Mouse (Mus musculus): ENCODE measurements around the gene Gsdma. TPM values are rescaled to one million over a fixed set of nuclear protein-coding genes. Genes with fewer than 3 reads are reported as not detected.
"Not testable (repeated sequence)": the region's sequence is repeated elsewhere in the genome, so short reads cannot be mapped to it uniquely, and the experiment has no call there.

Gsdma gene
- polyA plus RNA-seq, 1 experiment from 2014 or later = not detected

DNA sequence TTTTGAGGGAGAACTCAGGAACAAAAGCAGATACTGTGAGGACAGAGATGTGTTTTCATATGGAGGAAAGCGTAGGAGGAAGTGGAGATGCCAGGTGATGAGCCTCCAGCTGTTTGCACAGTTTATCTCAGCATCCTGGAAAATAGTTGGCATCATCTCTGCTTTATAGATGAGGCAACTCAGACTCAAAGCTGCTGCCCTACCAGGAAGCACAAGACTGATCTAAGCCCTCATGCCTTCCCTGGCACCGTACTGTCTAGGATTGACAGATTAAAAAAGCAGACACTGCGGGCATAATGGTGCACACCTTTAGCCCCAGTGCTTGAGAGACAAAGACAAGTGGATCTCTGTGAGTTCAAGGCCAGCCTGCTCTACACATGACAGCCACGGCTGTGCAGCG is 33.5 kb upstream of the Gsdma start:
- H3K9ac ChIP-seq (replicated peaks) = no peak overlapping the region
- H3K27ac ChIP-seq (ENCODE audit: low read depth) = no peak overlapping the region
- no peaks in the 10 kb centered on the region for H3K36me3 ChIP-seq (replicated peaks; ENCODE audit: insufficient read depth, low read length)
- H3K4me1 ChIP-seq (ENCODE audit: insufficient read depth) = no peaks in the 10 kb centered on the region
- no peak overlapping the region for H3K4me3 ChIP-seq (ENCODE audit: low read depth, low read length)
- H3K27me3 ChIP-seq (ENCODE audit: insufficient read depth, low read length) = no peaks in the 10 kb centered on the region
- DNase-seq (no peak), ATAC-seq (no peak)
- TF ChIP-seq CTCF (IDR thresholded peaks at IDR 0.05; ENCODE audit: low read depth) (no peak), EP300 (IDR thresholded peaks at IDR 0.05; ENCODE audit: low read depth) (no peak)
- 75% methylated on average over 5 of the region's 5 CpGs for WGBS (ENCODE audit: insufficient replicate concordance)
- no peaks in the 10 kb centered on the region for H3K9me3 ChIP-seq (ENCODE audit: low read length)
- no peak overlapping the region for H3K4me2 ChIP-seq (ENCODE audit: low read depth, low read length)

DNA sequence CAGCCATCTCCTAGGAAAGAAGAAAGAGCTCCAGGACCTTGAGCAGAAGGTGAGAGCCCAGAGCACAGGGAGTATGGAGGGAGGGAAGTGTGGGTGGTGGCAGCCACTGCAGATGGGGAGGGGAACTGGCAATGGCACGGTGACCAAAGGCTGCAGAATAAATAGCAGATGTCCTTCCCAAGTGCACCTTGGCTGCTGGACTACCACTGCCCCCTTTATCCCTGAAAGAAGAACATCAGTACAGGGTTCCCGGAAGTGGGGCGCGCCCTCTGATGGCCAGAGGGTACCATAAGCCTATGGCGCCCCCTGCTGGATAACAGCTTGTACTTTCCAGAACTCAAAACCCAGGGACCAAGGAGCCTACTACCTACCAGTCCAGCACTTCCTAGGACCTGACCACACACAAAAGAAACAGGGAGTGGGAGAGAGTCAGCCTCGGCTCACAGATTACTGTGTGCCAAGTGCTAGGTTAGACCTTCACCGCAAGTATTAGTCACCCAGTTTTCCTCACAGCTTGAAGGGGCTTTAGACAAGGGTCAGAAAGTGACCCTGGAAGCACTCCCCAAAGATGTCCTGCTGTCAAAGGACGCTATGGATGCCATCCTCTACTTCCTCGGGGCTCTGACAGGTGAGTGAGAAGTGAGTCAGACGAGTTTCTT is 28.7 kb upstream of the Gsdma start:
- ATAC-seq = peak; percentile 31; the same call in 1 of the 2 replicates
- H3K9me3 ChIP-seq (ENCODE audit: low read length); H3K27me3 ChIP-seq (ENCODE audit: insufficient read depth, low read length); H3K27ac ChIP-seq (ENCODE audit: low read depth); H3K4me2 ChIP-seq (ENCODE audit: low read depth, low read length); H3K9ac ChIP-seq (replicated peaks); H3K4me1 ChIP-seq (ENCODE audit: insufficient read depth); H3K36me3 ChIP-seq (replicated peaks; ENCODE audit: insufficient read depth, low read length); H3K4me3 ChIP-seq (ENCODE audit: low read depth, low read length): not testable (repeated sequence)
- peak; percentile 65 for TF ChIP-seq CTCF (IDR thresholded peaks at IDR 0.05; ENCODE audit: low read depth)
- peak; percentile 59 for DNase-seq
- WGBS (ENCODE audit: insufficient replicate concordance) = 25% methylated on average over 10 of the region's 10 CpGs

DNA sequence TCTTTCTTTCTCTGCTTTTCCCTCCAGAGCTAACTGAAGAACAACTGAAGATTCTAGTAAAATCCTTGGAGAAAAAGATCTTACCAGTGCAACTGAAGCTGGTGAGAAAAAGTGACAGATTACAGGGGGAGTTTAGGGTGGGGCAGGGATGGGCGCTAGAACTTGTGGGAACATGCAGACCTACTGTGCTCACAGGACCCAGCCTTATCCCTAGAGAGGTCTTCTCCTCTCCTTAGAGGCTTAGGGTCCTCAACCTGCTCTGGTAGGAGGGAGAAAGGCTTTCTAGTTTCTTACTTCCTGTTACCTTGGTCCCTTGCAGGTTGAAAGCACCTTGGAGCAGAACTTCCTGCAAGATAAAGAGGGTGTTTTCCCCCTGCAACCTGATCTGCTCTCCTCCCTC is 26.6 kb upstream of the Gsdma start:
- WGBS (ENCODE audit: insufficient replicate concordance) = 65% methylated on average over 1 of the region's 1 CpGs
- no peak overlapping the region for H3K27ac ChIP-seq (ENCODE audit: low read depth)
- no peak overlapping the region for H3K9ac ChIP-seq (replicated peaks)
- no peaks in the 10 kb centered on the region for H3K4me1 ChIP-seq (ENCODE audit: insufficient read depth)
- no peaks in the 10 kb centered on the region for H3K27me3 ChIP-seq (ENCODE audit: insufficient read depth, low read length)
- ATAC-seq = no peak
- no peak overlapping the region for H3K4me3 ChIP-seq (ENCODE audit: low read depth, low read length)
- no peak for DNase-seq
- H3K4me2 ChIP-seq (ENCODE audit: low read depth, low read length) = no peak overlapping the region
- H3K36me3 ChIP-seq (replicated peaks; ENCODE audit: insufficient read depth, low read length) = no peaks in the 10 kb centered on the region
- H3K9me3 ChIP-seq (ENCODE audit: low read length) = no peaks in the 10 kb centered on the region
- TF ChIP-seq CTCF (IDR thresholded peaks at IDR 0.05; ENCODE audit: low read depth) (no peak), EP300 (IDR thresholded peaks at IDR 0.05; ENCODE audit: low read depth) (no peak)

DNA sequence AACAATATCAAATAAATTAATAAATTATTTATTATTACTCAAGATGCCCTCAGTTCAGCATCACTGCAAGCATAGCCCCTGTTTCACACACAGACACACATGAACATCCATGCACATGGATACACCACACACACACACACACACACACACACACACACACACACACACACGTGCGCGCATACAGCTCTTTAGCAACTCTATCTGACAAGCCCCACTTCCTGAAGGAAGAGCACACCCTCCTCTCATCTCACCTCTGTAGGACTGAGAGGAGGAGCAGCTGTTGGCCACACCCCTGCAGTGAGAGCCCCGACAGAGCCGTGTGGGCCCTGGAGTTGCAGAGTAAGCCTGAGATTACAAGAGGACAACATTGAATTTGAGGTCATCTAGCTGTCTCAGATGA is 24.1 kb upstream of the Gsdma start:
- WGBS (ENCODE audit: insufficient replicate concordance) = 39% methylated on average over 5 of the region's 5 CpGs
- Histone ChIP-seq H3K4me1 (ENCODE audit: insufficient read depth) (no peaks in the 10 kb centered on the region), H3K4me3 (ENCODE audit: low read depth, low read length) (no peak overlapping the region), H3K27ac (ENCODE audit: low read depth) (no peak overlapping the region), H3K27me3 (ENCODE audit: insufficient read depth, low read length) (no peaks in the 10 kb centered on the region), H3K4me2 (ENCODE audit: low read depth, low read length) (no peak overlapping the region), H3K9ac (replicated peaks) (no peak overlapping the region), H3K9me3 (ENCODE audit: low read length) (no peaks in the 10 kb centered on the region), H3K36me3 (replicated peaks; ENCODE audit: insufficient read depth, low read length) (no peaks in the 10 kb centered on the region)
- DNase-seq (no peak), ATAC-seq (no peak)
- TF ChIP-seq CTCF (IDR thresholded peaks at IDR 0.05; ENCODE audit: low read depth) = no peak
- no peak for TF ChIP-seq EP300 (IDR thresholded peaks at IDR 0.05; ENCODE audit: low read depth)

DNA sequence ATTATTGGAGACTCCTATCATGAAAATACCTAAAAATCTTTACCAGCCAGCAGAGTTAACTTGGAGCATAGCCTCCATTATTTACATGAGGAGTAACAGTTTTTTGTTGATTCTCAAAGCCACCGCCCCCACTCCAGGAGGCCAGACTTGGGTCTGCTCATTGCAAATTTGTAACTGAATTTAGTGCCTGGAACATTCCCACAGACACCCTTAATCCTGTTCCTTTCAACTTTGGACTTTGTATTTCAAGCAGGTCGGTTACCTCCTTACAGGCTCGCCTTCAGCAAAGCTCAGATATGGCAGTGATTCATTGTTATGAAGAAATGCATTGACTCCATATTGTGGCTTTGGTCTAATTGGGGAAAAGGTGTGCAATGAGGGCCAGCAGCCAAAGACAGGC is 19.4 kb upstream of the Gsdma start:
- no peaks in the 10 kb centered on the region for H3K4me1 ChIP-seq (ENCODE audit: insufficient read depth)
- no peak overlapping the region for H3K27ac ChIP-seq (ENCODE audit: low read depth)
- no peaks in the 10 kb centered on the region for H3K36me3 ChIP-seq (replicated peaks; ENCODE audit: insufficient read depth, low read length)
- no peaks in the 10 kb centered on the region for H3K27me3 ChIP-seq (ENCODE audit: insufficient read depth, low read length)
- 73% methylated on average over 3 of the region's 3 CpGs for WGBS (ENCODE audit: insufficient replicate concordance)
- H3K9me3 ChIP-seq (ENCODE audit: low read length) = no peaks in the 10 kb centered on the region
- no peak for ATAC-seq
- no peak overlapping the region for H3K9ac ChIP-seq (replicated peaks)
- H3K4me2 ChIP-seq (ENCODE audit: low read depth, low read length) = no peak overlapping the region
- H3K4me3 ChIP-seq (ENCODE audit: low read depth, low read length) = no peak overlapping the region
- DNase-seq = no peak
- TF ChIP-seq CTCF (IDR thresholded peaks at IDR 0.05; ENCODE audit: low read depth) (no peak), EP300 (IDR thresholded peaks at IDR 0.05; ENCODE audit: low read depth) (no peak)

DNA sequence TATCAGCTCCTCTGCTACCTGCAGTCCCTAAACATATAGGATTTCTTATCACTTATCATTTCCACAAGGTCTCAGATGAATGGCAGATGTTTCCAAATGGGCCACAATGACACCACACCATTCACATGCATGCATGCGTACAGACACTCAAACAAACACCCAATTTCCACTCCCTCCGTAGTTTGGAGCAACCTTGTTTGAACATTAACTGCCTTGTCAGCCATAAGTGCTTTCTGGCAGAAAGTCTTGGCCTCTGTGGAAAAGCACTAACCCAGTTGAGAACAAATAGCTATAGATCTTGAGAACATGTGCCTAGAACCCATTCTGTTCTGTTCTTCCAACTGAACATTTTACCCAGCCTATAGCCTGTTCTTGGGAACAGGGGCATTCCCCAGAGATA is 18.2 kb upstream of the Gsdma start:
- Histone ChIP-seq H3K4me2 (ENCODE audit: low read depth, low read length) (no peak overlapping the region), H3K4me1 (ENCODE audit: insufficient read depth) (no peaks in the 10 kb centered on the region), H3K27ac (ENCODE audit: low read depth) (no peak overlapping the region), H3K9ac (replicated peaks) (no peak overlapping the region), H3K27me3 (ENCODE audit: insufficient read depth, low read length) (peaks cover 3% of the 10 kb centered on the region; the same call in 1 of the 2 replicates), H3K9me3 (ENCODE audit: low read length) (no peaks in the 10 kb centered on the region), H3K4me3 (ENCODE audit: low read depth, low read length) (no peak overlapping the region), H3K36me3 (replicated peaks; ENCODE audit: insufficient read depth, low read length) (no peaks in the 10 kb centered on the region)
- DNase-seq (no peak), ATAC-seq (no peak)
- 46% methylated on average over 2 of the region's 2 CpGs for WGBS (ENCODE audit: insufficient replicate concordance)
- no peak for TF ChIP-seq CTCF (IDR thresholded peaks at IDR 0.05; ENCODE audit: low read depth)

DNA sequence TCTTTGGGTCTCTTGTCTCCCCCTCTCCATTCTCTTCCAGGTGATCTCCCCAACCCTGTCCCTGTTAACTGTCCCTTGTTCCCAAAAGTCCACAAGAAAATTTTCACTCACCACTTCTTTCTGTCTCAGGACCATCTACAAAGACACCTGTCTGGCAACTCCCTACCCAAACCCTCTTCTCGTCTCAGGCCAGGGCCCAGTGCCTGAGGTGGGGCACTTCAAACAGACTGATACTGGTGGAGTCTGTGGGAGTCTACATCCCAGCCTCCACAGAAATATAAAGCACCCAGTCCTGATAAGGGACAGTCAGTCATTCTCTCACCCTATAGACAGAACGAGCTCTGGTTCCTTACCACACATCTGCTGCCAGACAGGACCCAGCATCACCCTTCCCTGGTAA is 17.7 kb upstream of the Gsdma start, which contains the start of gene Gsdma2:
Gene Gsdma2 (plus strand): TSS at position 301 of the 400 bp plus-strand sequence.
- no peak within 1 kb of the TSS for H3K4me2 ChIP-seq (ENCODE audit: low read depth, low read length)
- H3K9ac ChIP-seq (replicated peaks) = no peak within 1 kb of the TSS
- H3K9me3 ChIP-seq (ENCODE audit: low read length) = no peaks in the 10 kb centered on the region
- no peak within 1 kb of the TSS for H3K4me3 ChIP-seq (ENCODE audit: low read depth, low read length)
- no peak for TF ChIP-seq EP300 (IDR thresholded peaks at IDR 0.05; ENCODE audit: low read depth)
- TF ChIP-seq CTCF (IDR thresholded peaks at IDR 0.05; ENCODE audit: low read depth) = no peak
- peaks cover 3% of the 10 kb centered on the region; the same call in 1 of the 2 replicates for H3K27me3 ChIP-seq (ENCODE audit: insufficient read depth, low read length)
- no peaks in the 10 kb centered on the region for H3K4me1 ChIP-seq (ENCODE audit: insufficient read depth)
- H3K36me3 ChIP-seq (replicated peaks; ENCODE audit: insufficient read depth, low read length) = no peaks in the 10 kb centered on the region
- no peak for ATAC-seq
- 39% methylated on average over 2 of the region's 2 CpGs for WGBS (ENCODE audit: insufficient replicate concordance)
- DNase-seq = no peak
- no peak within 1 kb of the TSS for H3K27ac ChIP-seq (ENCODE audit: low read depth)

Data from liver, postnatal 0 days (tissue).